Mouse (Mus musculus): ENCODE data around the gene Lipc.
A peak's percentile ranks its signal among the peaks of the same experiment; 100 is the strongest.

The Lipc gene

DNA sequence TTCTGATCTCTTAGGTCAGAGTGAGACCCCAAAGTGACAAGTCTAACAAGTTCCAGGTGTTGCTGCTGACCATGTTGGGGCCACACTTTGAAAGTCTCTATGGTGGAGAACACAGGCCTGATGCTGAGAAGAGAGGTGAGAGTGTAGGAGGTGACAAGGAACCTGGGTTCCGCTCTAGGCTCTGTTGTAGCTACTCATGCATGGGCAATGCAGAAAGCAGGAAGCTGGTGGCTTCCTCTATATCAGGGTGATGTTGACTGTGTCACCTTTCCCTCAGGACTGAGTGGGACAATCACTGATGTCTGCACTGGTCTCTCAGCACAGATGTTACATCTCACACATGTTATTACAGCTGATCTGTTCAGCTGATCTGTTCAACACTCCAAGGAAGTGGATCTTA is 57.8 kb downstream of the Lipc start:
- Histone ChIP-seq H3K4me3 (replicated peaks; ENCODE audit: low read length) (no peak overlapping the region), H3K27me3 (ENCODE audit: insufficient read depth, low read length) (peaks cover 37% of the 10 kb centered on the region), H3K4me1 (replicated peaks; ENCODE audit: low read depth, low read length) (peaks cover 17% of the 10 kb centered on the region), H3K9me3 (ENCODE audit: low read length) (no peaks in the 10 kb centered on the region), H3K36me3 (ENCODE audit: insufficient read depth, low read length) (no peaks in the 10 kb centered on the region)
- TF ChIP-seq POU5F1 (IDR thresholded peaks at IDR 0.05; ENCODE audit: borderline replicate concordance, low read length): no peak
- TF ChIP-seq NANOG (IDR thresholded peaks at IDR 0.05; ENCODE audit: borderline replicate concordance, low read length): no peak
- TF ChIP-seq CTCF (conservative IDR thresholded peaks at IDR 0.05; ENCODE audit: low read length): no peak

DNA sequence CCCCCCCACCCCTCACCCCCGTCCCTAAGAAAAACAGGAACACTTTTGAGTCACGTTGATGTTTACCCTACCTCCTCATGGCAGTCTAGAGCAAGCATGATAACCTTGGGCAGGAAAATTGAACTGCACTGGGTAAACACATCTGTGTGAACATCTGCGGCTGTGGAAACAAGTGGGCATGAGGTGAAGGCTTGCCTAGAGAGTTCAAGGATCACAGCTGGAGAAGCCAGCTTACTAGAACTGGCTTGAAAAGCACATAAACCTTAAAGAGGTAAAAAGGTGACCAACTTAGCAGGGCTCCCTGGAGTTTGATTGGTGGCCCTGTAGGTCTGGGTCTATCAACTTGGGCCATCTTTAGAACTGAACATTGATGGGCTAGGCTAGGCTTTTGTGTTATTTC is 58.5 kb downstream of the Lipc start:
- H3K4me1 ChIP-seq (replicated peaks; ENCODE audit: low read depth, low read length): peaks cover 17% of the 10 kb centered on the region
- 0 out of 2 replicates have a peak, but pooled peaks cover 2% of the 10 kb centered on the region for H3K9me3 ChIP-seq (ENCODE audit: low read length)
- peaks cover 35% of the 10 kb centered on the region for H3K27me3 ChIP-seq (ENCODE audit: insufficient read depth, low read length)
- no peaks in the 10 kb centered on the region for H3K36me3 ChIP-seq (ENCODE audit: insufficient read depth, low read length)
- no peak overlapping the region for H3K4me3 ChIP-seq (replicated peaks; ENCODE audit: low read length)
- TF ChIP-seq NANOG (IDR thresholded peaks at IDR 0.05; ENCODE audit: borderline replicate concordance, low read length) (no peak), CTCF (conservative IDR thresholded peaks at IDR 0.05; ENCODE audit: low read length) (no peak), POU5F1 (IDR thresholded peaks at IDR 0.05; ENCODE audit: borderline replicate concordance, low read length) (no peak)

DNA sequence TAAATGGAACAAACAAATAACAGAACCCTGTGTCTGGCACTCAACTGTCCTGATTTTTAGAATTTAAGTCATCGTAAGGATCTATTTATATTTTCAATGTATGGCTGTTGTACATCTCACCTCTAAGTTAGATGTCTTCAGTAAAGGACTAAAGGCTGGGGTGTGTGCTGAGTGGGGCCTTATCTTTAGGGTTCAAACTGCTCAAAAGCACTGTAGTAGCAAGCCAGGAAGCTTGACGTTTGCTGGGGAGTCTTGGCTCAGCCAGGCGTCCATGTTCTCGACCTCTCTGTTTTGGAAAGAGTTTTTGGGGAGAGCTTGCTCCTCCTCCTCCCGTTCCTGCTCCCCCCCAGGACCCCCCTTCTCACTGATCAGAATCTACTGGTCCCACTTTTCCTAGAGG is 59.4 kb downstream of the Lipc start:
- Histone ChIP-seq H3K9me3 (ENCODE audit: low read length) (peaks cover 8% of the 10 kb centered on the region), H3K36me3 (ENCODE audit: insufficient read depth, low read length) (no peaks in the 10 kb centered on the region), H3K4me1 (replicated peaks; ENCODE audit: low read depth, low read length) (peaks cover 17% of the 10 kb centered on the region), H3K27me3 (ENCODE audit: insufficient read depth, low read length) (peaks cover 32% of the 10 kb centered on the region), H3K4me3 (replicated peaks; ENCODE audit: low read length) (no peak overlapping the region)
- TF ChIP-seq CTCF (conservative IDR thresholded peaks at IDR 0.05; ENCODE audit: low read length) (no peak), NANOG (IDR thresholded peaks at IDR 0.05; ENCODE audit: borderline replicate concordance, low read length) (no peak), POU5F1 (IDR thresholded peaks at IDR 0.05; ENCODE audit: borderline replicate concordance, low read length) (no peak)

DNA sequence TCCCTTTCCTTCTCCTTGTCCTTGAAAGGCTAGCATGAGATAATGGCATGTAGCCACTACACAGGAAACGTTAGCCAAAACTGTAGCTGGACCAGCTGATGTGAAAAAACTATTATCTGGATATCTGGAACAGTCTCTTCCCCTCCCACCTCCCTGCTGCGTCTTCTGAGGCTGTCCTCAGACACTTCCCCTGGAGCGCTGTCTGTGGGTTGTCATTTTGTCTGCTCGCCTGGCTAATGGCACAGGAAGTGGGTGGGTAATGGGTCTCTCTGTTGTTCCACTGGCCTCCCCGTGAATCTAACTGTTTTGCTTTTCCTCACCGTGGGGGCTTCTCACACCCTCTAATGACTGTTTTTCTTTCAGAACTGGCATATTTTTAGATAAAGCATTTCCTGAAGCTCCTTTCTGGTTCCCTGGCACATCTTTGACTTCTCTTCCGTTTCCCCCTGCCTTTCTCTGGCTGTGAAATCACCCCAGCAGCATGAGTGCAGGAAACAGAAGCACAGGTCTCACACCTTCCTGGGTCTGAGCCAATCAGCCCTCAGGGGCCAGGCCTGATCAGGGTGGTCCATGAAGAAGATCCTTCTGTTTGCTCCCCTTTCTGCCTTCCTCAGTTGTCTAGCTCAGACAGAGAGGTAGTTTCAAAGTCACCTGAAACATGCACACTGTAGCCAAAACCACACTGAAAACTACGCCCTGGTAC is 60.4 kb downstream of the Lipc start:
- H3K4me3 ChIP-seq (replicated peaks; ENCODE audit: low read length): no peak overlapping the region
- H3K4me1 ChIP-seq (replicated peaks; ENCODE audit: low read depth, low read length): peaks cover 17% of the 10 kb centered on the region
- H3K9me3 ChIP-seq (ENCODE audit: low read length): peaks cover 19% of the 10 kb centered on the region
- H3K27me3 ChIP-seq (ENCODE audit: insufficient read depth, low read length): peaks cover 32% of the 10 kb centered on the region
- no peaks in the 10 kb centered on the region for H3K36me3 ChIP-seq (ENCODE audit: insufficient read depth, low read length)
- TF ChIP-seq NANOG (IDR thresholded peaks at IDR 0.05; ENCODE audit: borderline replicate concordance, low read length): peak; percentile 32; the same call in 1 of the 2 replicates
- no peak for TF ChIP-seq CTCF (conservative IDR thresholded peaks at IDR 0.05; ENCODE audit: low read length)
- no peak for TF ChIP-seq POU5F1 (IDR thresholded peaks at IDR 0.05; ENCODE audit: borderline replicate concordance, low read length)

DNA sequence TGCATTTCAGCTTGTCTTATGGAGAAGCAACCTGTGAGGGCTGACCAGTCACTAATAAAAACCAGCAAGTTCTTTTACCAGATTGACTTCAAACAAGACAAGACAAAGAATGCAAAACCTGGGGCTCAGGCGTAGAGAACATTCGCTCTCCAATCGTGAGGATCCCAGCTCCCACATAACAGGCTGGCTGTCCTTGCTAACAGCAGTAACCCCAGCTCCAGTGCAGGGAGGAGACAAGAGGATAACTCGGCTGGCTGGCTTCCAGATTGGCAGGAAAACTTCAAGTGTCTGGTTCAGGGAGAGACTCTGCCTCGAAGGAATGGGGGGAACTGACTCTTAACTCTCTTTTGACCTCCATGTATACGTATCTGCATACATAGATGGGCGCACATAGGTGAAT is 61.3 kb downstream of the Lipc start:
- peaks cover 17% of the 10 kb centered on the region for H3K4me1 ChIP-seq (replicated peaks; ENCODE audit: low read depth, low read length)
- peaks cover 27% of the 10 kb centered on the region for H3K9me3 ChIP-seq (ENCODE audit: low read length)
- TF ChIP-seq CTCF (conservative IDR thresholded peaks at IDR 0.05; ENCODE audit: low read length) (no peak), NANOG (IDR thresholded peaks at IDR 0.05; ENCODE audit: borderline replicate concordance, low read length) (no peak)
- no peaks in the 10 kb centered on the region for H3K36me3 ChIP-seq (ENCODE audit: insufficient read depth, low read length)
- H3K4me3 ChIP-seq (replicated peaks; ENCODE audit: low read length): no peak overlapping the region
- peaks cover 32% of the 10 kb centered on the region for H3K27me3 ChIP-seq (ENCODE audit: insufficient read depth, low read length)

DNA sequence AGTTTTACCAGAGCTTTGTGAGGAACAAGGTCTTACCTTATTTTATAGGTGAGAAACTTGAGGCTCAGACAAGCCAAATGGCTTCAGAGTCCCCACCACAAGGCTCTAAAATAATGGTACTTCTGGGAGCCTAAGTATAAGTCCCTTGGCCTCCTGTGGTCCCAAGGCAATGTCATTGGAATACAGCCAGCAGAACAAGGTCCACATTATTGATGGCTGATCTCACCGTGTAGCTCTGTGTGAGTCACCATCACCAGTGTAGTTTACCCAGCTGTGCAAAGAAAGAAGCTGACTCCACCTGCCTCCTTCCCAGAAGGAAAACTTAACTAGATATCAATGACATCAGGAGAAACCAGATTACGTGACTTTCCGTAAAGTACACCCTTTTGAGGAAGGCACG is 63.1 kb downstream of the Lipc start:
- Histone ChIP-seq H3K36me3 (ENCODE audit: insufficient read depth, low read length) (no peaks in the 10 kb centered on the region), H3K4me3 (replicated peaks; ENCODE audit: low read length) (no peak overlapping the region), H3K27me3 (ENCODE audit: insufficient read depth, low read length) (peaks cover 23% of the 10 kb centered on the region), H3K4me1 (replicated peaks; ENCODE audit: low read depth, low read length) (peaks cover 17% of the 10 kb centered on the region), H3K9me3 (ENCODE audit: low read length) (peaks cover 28% of the 10 kb centered on the region)
- TF ChIP-seq POU5F1 (IDR thresholded peaks at IDR 0.05; ENCODE audit: borderline replicate concordance, low read length): no peak
- no peak for TF ChIP-seq NANOG (IDR thresholded peaks at IDR 0.05; ENCODE audit: borderline replicate concordance, low read length)

DNA sequence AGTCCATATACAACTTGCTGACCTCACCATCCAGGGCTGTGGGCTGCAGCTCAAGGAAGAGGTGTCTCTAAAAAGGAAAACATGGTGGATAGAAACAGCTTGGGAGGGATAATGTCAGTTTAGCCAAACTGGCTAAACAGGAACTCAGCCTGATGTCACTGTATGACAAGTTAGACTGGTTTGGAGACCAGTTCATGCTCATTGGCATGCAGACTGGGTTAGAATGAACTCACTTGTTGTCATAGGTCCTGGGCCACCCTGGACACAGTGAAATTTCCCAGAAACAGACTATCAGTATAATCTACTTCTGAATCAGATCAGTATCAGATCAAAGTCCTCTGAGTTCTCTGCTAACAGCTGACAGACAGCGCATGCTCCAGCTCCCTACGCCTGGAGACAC is 63.5 kb downstream of the Lipc start:
- TF ChIP-seq POU5F1 (IDR thresholded peaks at IDR 0.05; ENCODE audit: borderline replicate concordance, low read length) (no peak), CTCF (conservative IDR thresholded peaks at IDR 0.05; ENCODE audit: low read length) (no peak), NANOG (IDR thresholded peaks at IDR 0.05; ENCODE audit: borderline replicate concordance, low read length) (no peak)
- H3K4me3 ChIP-seq (replicated peaks; ENCODE audit: low read length): no peak overlapping the region
- no peaks in the 10 kb centered on the region for H3K36me3 ChIP-seq (ENCODE audit: insufficient read depth, low read length)
- H3K27me3 ChIP-seq (ENCODE audit: insufficient read depth, low read length): peaks cover 19% of the 10 kb centered on the region
- H3K9me3 ChIP-seq (ENCODE audit: low read length): peaks cover 28% of the 10 kb centered on the region
- peaks cover 17% of the 10 kb centered on the region for H3K4me1 ChIP-seq (replicated peaks; ENCODE audit: low read depth, low read length)

DNA sequence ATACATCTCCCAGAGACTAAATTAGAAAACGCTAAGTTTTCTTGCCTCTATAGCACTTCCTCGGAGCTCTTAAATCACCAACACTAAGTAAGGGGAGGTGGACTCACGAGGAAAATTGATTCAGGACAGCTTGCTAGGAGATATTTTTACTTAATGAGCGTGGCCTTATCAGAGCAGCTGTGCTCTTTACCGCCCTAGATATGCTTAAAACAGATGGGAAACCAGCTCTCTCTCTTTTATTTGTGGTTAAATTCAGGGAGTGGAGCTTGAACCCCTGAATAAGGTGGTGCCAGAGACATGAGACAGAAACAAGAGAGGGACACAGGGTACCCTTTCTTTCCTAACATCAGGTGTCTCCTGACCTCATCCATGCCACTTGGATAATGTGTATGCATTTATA is 70.0 kb downstream of the Lipc start:
- H3K36me3 ChIP-seq (ENCODE audit: insufficient read depth, low read length): no peaks in the 10 kb centered on the region

DNA sequence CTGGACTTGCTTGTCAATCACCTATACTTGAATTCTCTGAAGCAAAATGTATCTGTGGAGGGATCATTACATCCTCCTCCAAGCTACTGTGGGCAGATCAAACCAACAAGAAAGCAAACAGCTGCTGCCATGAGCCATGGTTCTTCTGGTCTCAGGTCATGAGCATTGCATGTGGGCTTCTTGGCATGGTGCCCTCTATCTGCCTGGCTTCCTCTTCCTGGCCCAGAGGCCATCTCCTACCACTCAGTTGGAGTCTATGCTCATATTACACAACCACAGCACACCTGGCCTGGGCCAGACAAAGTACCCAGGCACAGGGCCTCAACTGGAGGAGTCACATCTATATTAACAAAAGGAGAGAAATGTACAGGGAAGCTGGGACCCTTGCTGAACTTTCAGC is 73.2 kb downstream of the Lipc start:
- TF ChIP-seq POU5F1 (IDR thresholded peaks at IDR 0.05; ENCODE audit: borderline replicate concordance, low read length): no peak
- TF ChIP-seq NANOG (IDR thresholded peaks at IDR 0.05; ENCODE audit: borderline replicate concordance, low read length): no peak
- no peak for TF ChIP-seq CTCF (conservative IDR thresholded peaks at IDR 0.05; ENCODE audit: low read length)
- no peaks in the 10 kb centered on the region for H3K9me3 ChIP-seq (ENCODE audit: low read length)
- H3K27me3 ChIP-seq (ENCODE audit: insufficient read depth, low read length): peaks cover 19% of the 10 kb centered on the region
- H3K36me3 ChIP-seq (ENCODE audit: insufficient read depth, low read length): no peaks in the 10 kb centered on the region
- H3K4me1 ChIP-seq (replicated peaks; ENCODE audit: low read depth, low read length): peaks cover 7% of the 10 kb centered on the region
- H3K4me3 ChIP-seq (replicated peaks; ENCODE audit: low read length): no peak overlapping the region

More for the DNA sequence above, 70.0 kb downstream of the Lipc start:
- no peak overlapping the region for H3K4me3 ChIP-seq (replicated peaks; ENCODE audit: low read length)
- H3K9me3 ChIP-seq (ENCODE audit: low read length): peaks cover 13% of the 10 kb centered on the region
- H3K4me1 ChIP-seq (replicated peaks; ENCODE audit: low read depth, low read length): no peaks in the 10 kb centered on the region
- peaks cover 19% of the 10 kb centered on the region for H3K27me3 ChIP-seq (ENCODE audit: insufficient read depth, low read length)
- TF ChIP-seq POU5F1 (IDR thresholded peaks at IDR 0.05; ENCODE audit: borderline replicate concordance, low read length) (no peak), CTCF (conservative IDR thresholded peaks at IDR 0.05; ENCODE audit: low read length) (no peak), NANOG (IDR thresholded peaks at IDR 0.05; ENCODE audit: borderline replicate concordance, low read length) (no peak)

Data from E14TG2a.4 (cell line).